Mouse (Mus musculus) adrenal gland, postnatal 4 days (tissue): Measurements from ENCODE around the gene Sacm1l. TPM values are rescaled to one million over a fixed set of nuclear protein-coding genes. Genes with fewer than 3 reads are reported as not detected.

Source experiments
- DNase-seq, 2 experiments: peaks; one replicate each; pipeline ENCODE4 v3.0.0; 2021 to 2022; ENCODE audit warnings: low spot score in 2 of 2, mixed read lengths in 2 of 2
- long read RNA-seq, 2 experiments: library from polyadenylated mRNA; stranded (forward); transcript quantifications; one replicate each; pipeline ENCODE4 v2.0.0; 2021
- total RNA-seq, 2 experiments: library from RNA; stranded (reverse); gene quantifications; 2 replicates each; pipeline ENCODE4 v1.2.3; 2021

Gene Sacm1l
- 10 to 100 TPM; 47.0 to 59.8 TPM for total RNA-seq
- long read RNA-seq, experiment 1, transcript Sacm1l-201 (20 exons, 3,558 nt) = major isoform, 33 of 40 reads
- long read RNA-seq, experiment 1, partial matches to known transcripts = 1 of 40 reads
- long read RNA-seq, experiment 1, other reads (novel, unspliced or antisense) = 6 of 40 reads
- long read RNA-seq, experiment 2, transcript Sacm1l-201 (20 exons, 3,558 nt) = major isoform, 118 of 142 reads
- long read RNA-seq, experiment 2, partial matches to known transcripts = 4 of 142 reads
- long read RNA-seq, experiment 2, other reads (novel, unspliced or antisense) = 19 of 142 reads

- DNase-seq = peak; percentile 92 to 94
These were observed at the start of gene Sacm1l for GRCm38 (mm10) chr9:123529392-123530157. TSS of gene Sacm1l (plus strand) at chr9:123529759.

GRCm38 (mm10) chr9:123479876-123480252 lies 49.7 kb upstream of the Sacm1l start:
- DNase-seq = no peak

GRCm38 (mm10) chr9:123480253-123480921 lies 49.2 kb upstream of the Sacm1l start:
- no peak for DNase-seq

- DNase-seq = no peak
These were observed 48.4 kb upstream of the Sacm1l start for GRCm38 (mm10) chr9:123481136-123481535.

GRCm38 (mm10) chr9:123483598-123483997 lies 46.0 kb upstream of the Sacm1l start:
- DNase-seq = no peak

- DNase-seq = no peak
These were observed 44.7 kb upstream of the Sacm1l start for GRCm38 (mm10) chr9:123484830-123485229.

- no peak for DNase-seq
These were observed 44.0 kb upstream of the Sacm1l start for GRCm38 (mm10) chr9:123485561-123485960.

- DNase-seq = no peak
These were observed 42.9 kb upstream of the Sacm1l start for GRCm38 (mm10) chr9:123486635-123487034.

- no peak for DNase-seq
These were observed 40.5 kb upstream of the Sacm1l start for GRCm38 (mm10) chr9:123489073-123489472.

- DNase-seq = no peak
These were observed 39.7 kb upstream of the Sacm1l start for GRCm38 (mm10) chr9:123489727-123490343.

- no peak for DNase-seq
These were observed 38.6 kb upstream of the Sacm1l start for GRCm38 (mm10) chr9:123490930-123491329.

- no peak for DNase-seq
These were observed 37.5 kb upstream of the Sacm1l start for GRCm38 (mm10) chr9:123491917-123492585.

GRCm38 (mm10) chr9:123496665-123497064 lies 32.9 kb upstream of the Sacm1l start:
- no peak for DNase-seq

GRCm38 (mm10) chr9:123497906-123498305 lies 31.7 kb upstream of the Sacm1l start:
- DNase-seq = no peak

GRCm38 (mm10) chr9:123500480-123500879 lies 29.1 kb upstream of the Sacm1l start:
- no peak for DNase-seq

GRCm38 (mm10) chr9:123503171-123503834 lies 26.3 kb upstream of the Sacm1l start:
- DNase-seq = no peak

GRCm38 (mm10) chr9:123504325-123504724 lies 25.2 kb upstream of the Sacm1l start:
- DNase-seq = peak in 1 of 2 experiments; percentile 22

- DNase-seq = no peak
These were observed 24.0 kb upstream of the Sacm1l start for GRCm38 (mm10) chr9:123505598-123505997.

- no peak for DNase-seq
These were observed 23.1 kb upstream of the Sacm1l start for GRCm38 (mm10) chr9:123506270-123507146.
